Mouse (Mus musculus) layer of hippocampus, postnatal 14 days (tissue): ENCODE measurements at regions not wholly inside any gene's neighbourhood (a gene's known extent, or its start where the extent isn't known, plus 50 kb on each side); places are given as distances from the start of the nearest gene placed in this dataset.

Experiments
- DNase-seq, 2 experiments: peaks; one replicate each; pipeline ENCODE4 v3.0.0; 2021 to 2022; ENCODE audit warnings: low spot score in 2 of 2, mixed read lengths in 1 of 2

GRCm38 (mm10) chr10:125861734-125862133 lies 104.2 kb upstream of the Lrig3 start:
- no peak for DNase-seq

DNA sequence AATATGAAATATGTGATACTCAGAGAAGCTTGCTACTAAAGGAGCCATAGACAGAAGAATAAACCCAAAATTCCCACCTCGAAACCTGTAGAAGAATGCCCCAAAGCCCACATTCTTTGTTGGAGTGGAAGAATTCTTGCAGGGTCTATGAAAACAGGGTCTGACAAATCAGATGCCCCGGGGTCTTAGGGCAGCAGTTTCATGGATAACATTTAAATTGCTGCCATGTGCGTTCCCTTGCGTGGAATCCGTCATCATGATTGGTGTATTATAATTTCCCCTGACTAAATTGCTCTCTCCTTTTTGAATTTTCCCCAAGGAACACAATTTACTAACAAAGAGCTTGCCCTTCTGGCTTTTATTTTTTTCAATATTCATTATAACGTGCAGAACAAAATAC lies 99.6 kb upstream of the Lrig3 start:
- DNase-seq, result no peak

- DNase-seq, result no peak
Observed at GRCm38 (mm10) chr10:125884563-125884962, 81.4 kb upstream of the Lrig3 start.

GRCm38 (mm10) chr10:125885796-125886195 lies 80.2 kb upstream of the Lrig3 start:
- no peak for DNase-seq

DNA sequence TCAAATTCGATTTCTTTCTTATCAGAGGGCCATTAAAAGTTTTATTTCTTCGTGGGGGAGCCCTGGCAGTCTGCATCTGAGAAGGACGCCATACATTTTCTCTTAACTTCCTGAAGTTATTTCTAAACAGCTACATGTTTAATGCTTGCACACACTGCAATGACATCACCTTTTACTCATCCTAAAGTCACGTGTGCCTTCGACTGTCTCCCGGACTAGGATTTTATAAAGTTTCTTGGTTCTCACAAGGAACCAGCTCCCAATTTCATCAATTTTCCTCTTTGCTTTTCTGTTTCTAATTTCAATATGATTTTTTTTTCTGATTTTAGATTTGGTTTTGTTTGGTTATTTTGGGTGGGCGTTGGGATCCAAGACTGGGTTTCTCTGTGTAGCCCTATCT lies 73.8 kb upstream of the Lrig3 start:
- DNase-seq, result no peak

GRCm38 (mm10) chr10:125895744-125896482 lies 70.1 kb upstream of the Lrig3 start:
- DNase-seq, result no peak

DNA sequence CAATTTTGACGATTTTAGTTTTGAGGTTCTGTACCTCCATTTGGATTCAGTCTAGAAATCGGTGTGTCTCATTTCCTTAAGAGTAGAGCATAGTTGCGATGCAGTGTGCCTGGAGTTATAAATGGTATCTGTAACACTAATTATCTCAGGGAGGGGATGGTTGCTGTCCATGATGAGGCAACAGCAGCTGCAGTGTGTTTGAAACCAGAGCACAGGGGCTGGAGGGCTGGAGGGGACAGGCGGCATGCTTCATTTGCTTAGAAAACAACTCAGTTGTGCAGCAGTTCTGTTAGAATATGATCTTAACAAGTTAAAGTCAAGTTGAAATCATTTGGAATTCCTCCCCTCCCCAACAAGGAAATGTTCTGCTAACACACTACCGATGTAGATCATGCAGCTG lies 69.3 kb upstream of the Lrig3 start:
- no peak for DNase-seq

DNA sequence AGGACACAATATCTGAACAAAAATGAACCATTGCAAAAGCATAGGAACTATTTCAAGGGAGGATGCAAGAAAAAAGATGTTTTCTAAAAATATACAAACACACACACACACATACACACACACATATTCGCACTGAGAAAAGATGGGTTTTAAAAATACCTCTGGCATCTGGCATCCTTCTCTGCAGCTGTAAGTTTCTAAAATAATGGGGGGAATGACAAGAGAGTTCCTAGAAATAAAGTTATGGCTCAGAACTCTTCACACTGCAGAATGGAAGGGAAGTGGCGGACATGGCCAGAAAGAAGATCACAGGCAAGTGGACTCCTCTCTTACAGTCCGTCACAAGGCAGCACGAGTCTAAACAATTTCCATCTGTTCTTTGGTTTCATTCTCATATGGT lies 66.5 kb upstream of the Lrig3 start:
- DNase-seq, result no peak

GRCm38 (mm10) chr10:125900562-125900961 lies 65.4 kb upstream of the Lrig3 start:
- no peak for DNase-seq

GRCm38 (mm10) chr10:125902668-125903067 lies 63.3 kb upstream of the Lrig3 start:
- DNase-seq, result no peak

GRCm38 (mm10) chr10:125912207-125912606 lies 53.8 kb upstream of the Lrig3 start:
- no peak for DNase-seq
